Mouse (Mus musculus) liver, postnatal 0 days (tissue): Measurements from ENCODE around the gene Bhlhb9.
A peak's percentile ranks its signal among the peaks of the same experiment; 100 is the strongest.

Experiments
- CTCF ChIP-seq: sonication (generic); IDR thresholded peaks from 2 replicates; pipeline ENCODE4 v1.5.1; 2016; ENCODE audit warnings: antibody characterized with exemption, low read depth
- EP300 ChIP-seq: IDR thresholded peaks from 2 replicates; pipeline ENCODE4 v1.6.1; 2016; ENCODE audit warnings: antibody characterized with exemption, low read depth, mild to moderate bottlenecking

GRCm38 (mm10) chrX:135805780-135806179 lies 8.4 kb downstream of the Bhlhb9 start:
- TF ChIP-seq CTCF (peak; percentile 79), EP300 (no peak)
